Mouse (Mus musculus) thymus, adult 2 months (tissue): ENCODE results near the gene Slc22a5. TPM values are rescaled to one million over a fixed set of nuclear protein-coding genes. Genes with fewer than 3 reads are reported as not detected.

Experiments used
- DNase-seq: peaks from one replicate; pipeline ENCODE4 v3.0.0; 2021
- H3K27ac ChIP-seq: fragments of 200-500 bp; 2 replicates; pipeline ENCODE4 v1.5.1; 2012; ENCODE audit warnings: low read length, control low read depth; ENCODE audit not compliant: control insufficient read depth, insufficient read depth
- H3K27me3 ChIP-seq: fragments of 200-500 bp; 2 replicates; pipeline ENCODE4 v1.6.1; 2012; ENCODE audit warnings: mild to moderate bottlenecking, low read length, moderate library complexity, mixed read lengths; ENCODE audit not compliant: control insufficient read depth, insufficient read depth
- H3K36me3 ChIP-seq: fragments of 200-500 bp; 2 replicates; pipeline ENCODE4 v1.6.1; 2012; ENCODE audit warnings: mild to moderate bottlenecking, low read length, moderate library complexity; ENCODE audit not compliant: control insufficient read depth, insufficient read depth
- H3K4me1 ChIP-seq: fragments of 200-500 bp; replicated peaks from 2 replicates; pipeline ENCODE4 v1.6.1; 2012; ENCODE audit warnings: low read length; ENCODE audit not compliant: control insufficient read depth, insufficient read depth
- H3K4me3 ChIP-seq: fragments of 200-500 bp; 2 replicates; pipeline ENCODE4 v1.5.1; 2012; ENCODE audit warnings: mild to moderate bottlenecking, low read length, control low read depth, moderate library complexity; ENCODE audit not compliant: control insufficient read depth, insufficient read depth
- CTCF ChIP-seq: fragments of 200-500 bp; IDR thresholded peaks from 2 replicates; pipeline ENCODE4 v1.5.1; 2012; ENCODE audit warnings: mild to moderate bottlenecking, control low read depth, low read length, moderate library complexity, borderline replicate concordance; ENCODE audit not compliant: control insufficient read depth, poor library complexity, insufficient read depth; ENCODE audit errors: extremely low read depth
- POLR2A ChIP-seq: fragments of 200-500 bp; IDR thresholded peaks from 2 replicates; pipeline ENCODE4 v1.6.1; 2012; ENCODE audit warnings: mild to moderate bottlenecking, low read length, control low read depth, moderate library complexity; ENCODE audit not compliant: control insufficient read depth, poor library complexity, insufficient read depth; ENCODE audit errors: extremely low read depth
- WGBS: fragments of 180-500 bp; shearing (Covaris S2); methylation state at CpG from one replicate; pipeline ENCODE4 v1.1.7; 2018; 5-methylcytosine and 5-hydroxymethylcytosine counted together
- polyA plus RNA-seq: library from polyadenylated mRNA; depleted of rRNA; stranded (reverse); fragments of >200 nt; gene quantifications from 2 replicates; pipeline ENCODE4 v1.2.3, GENCODE M21; 2012

The Slc22a5 gene
- polyA plus RNA-seq, 1 experiment, result 18.8 TPM

DNA sequence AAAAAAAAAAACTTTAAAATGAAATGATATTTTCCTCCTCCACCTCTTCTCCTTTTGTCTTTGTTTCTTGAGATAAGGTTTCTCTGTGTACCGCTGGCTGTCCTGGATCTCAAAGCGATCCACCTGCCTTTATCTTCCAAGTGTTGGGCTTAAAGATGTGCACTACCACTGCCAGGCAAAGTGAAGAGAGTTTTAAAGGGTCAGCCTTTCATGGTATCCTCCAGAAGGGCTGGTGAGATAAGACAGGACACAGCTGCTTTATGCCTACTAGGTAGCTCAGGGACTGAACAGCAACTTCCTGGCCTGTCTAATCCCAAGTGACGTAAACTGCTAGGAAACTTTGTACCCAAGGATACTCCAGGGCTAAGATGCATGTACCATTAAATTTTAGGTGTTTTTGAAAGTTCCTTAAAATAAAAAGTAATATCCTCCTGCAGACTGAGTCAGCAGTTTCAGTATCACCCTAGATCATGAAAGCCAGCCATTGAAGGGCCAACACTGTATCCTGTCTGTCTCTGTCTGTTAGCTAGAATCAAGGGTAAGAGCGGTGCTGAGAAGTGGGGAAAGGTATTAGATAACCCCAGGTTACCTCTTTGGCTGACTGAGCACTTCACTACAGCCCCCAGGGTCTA is 56.0 kb downstream of the Slc22a5 start:
- H3K27ac ChIP-seq, result no peak overlapping the region
- WGBS, result 63% methylated on average over 4 of the region's 4 CpGs
- peaks cover 33% of the 10 kb centered on the region for H3K4me1 ChIP-seq
- no peak for TF ChIP-seq POLR2A
- no peak for TF ChIP-seq CTCF
- no peak for DNase-seq
- H3K27me3 ChIP-seq, result no peaks in the 10 kb centered on the region
- H3K4me3 ChIP-seq, result no peak overlapping the region
- no peaks in the 10 kb centered on the region for H3K36me3 ChIP-seq

DNA sequence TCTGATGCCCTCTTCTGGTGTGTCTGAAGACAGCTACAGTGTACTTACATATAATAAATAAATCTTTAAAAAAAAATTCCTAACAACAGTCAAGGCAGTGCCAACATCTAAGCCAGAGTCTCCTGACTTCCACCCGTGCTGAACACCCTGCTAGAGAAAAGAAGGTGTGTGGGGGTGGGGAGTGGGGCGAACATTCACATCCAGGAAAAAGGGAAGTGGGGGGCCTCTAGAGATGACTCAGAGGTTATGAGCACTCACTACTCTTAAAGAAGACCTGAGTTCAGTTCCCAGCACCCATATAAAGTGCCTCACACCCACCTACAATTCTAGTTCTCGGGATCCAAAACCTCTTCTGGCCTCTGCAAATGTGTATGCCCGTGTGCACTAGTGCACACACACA is 66.1 kb downstream of the Slc22a5 start:
- TF ChIP-seq CTCF (no peak), POLR2A (no peak)
- peaks cover 20% of the 10 kb centered on the region for H3K4me1 ChIP-seq
- no peak overlapping the region for H3K27ac ChIP-seq
- no peak overlapping the region for H3K4me3 ChIP-seq
- no peak for DNase-seq
- WGBS, result 84% methylated on average over 4 of the region's 4 CpGs
- no peaks in the 10 kb centered on the region for H3K36me3 ChIP-seq
- H3K27me3 ChIP-seq, result no peaks in the 10 kb centered on the region

DNA sequence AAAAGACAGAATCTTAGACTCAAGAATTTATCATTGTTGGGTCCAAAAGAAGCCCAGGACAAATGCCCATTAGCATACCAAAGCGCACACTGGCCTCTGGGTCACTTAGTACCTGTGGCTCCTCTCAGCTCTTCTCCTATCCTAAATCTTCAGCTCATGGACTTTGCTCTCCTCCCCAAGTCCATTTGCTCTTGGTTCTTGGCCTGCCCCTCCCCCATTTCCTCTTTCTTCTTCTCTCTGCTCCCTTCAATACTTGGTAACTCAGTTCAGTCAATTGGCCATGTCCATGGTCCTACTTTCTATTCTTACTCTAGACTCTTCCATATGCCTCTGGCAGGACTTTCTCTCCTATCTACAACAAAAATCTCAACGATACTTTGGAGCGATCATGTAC is 69.5 kb downstream of the Slc22a5 start:
- no peak overlapping the region for H3K4me3 ChIP-seq
- TF ChIP-seq POLR2A (no peak), CTCF (no peak)
- peaks cover 20% of the 10 kb centered on the region for H3K4me1 ChIP-seq
- H3K27me3 ChIP-seq, result no peaks in the 10 kb centered on the region
- no peak overlapping the region for H3K27ac ChIP-seq
- WGBS, result 94% methylated on average over 3 of the region's 3 CpGs
- H3K36me3 ChIP-seq, result no peaks in the 10 kb centered on the region
- DNase-seq, result no peak

DNA sequence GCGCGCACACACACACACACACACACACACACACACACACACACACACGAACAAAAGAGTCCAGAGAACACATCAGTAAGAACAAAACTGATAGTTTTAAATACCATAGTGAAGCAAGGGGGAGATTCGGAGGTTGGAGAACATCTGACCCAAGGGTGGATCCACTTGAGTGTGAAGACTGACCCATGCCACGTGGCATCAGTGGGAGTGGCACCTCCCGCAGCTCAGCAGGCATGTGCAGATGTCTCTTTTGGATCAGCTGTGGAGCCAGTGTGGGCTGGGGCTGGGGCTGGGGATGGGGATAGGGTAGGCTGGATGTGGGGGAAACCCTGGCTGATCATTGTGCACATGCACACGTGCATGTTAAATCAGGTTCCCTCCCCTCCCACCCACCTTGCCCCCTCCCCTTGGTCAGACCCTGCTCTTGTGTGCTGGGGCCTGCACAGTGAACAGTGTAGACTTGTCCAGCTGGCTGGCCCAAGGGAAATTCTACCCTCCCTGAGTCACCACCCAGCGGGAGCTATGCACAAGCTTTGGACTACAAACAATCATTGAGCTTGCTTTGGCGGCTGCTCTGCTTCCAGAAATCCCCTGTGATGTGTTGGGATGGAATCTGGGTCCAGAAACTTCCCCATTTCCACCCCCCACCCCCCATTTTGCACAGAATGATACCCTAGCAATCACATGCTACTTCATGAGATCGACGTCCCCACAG is 70.1 kb downstream of the Slc22a5 start:
- H3K27ac ChIP-seq, result no peak overlapping the region
- no peak overlapping the region for H3K4me3 ChIP-seq
- H3K27me3 ChIP-seq, result no peaks in the 10 kb centered on the region
- H3K4me1 ChIP-seq, result peaks cover 20% of the 10 kb centered on the region
- DNase-seq, result no peak
- TF ChIP-seq CTCF (no peak), POLR2A (no peak)
- H3K36me3 ChIP-seq, result no peaks in the 10 kb centered on the region
- WGBS, result 88% methylated on average over 11 of the region's 11 CpGs

DNA sequence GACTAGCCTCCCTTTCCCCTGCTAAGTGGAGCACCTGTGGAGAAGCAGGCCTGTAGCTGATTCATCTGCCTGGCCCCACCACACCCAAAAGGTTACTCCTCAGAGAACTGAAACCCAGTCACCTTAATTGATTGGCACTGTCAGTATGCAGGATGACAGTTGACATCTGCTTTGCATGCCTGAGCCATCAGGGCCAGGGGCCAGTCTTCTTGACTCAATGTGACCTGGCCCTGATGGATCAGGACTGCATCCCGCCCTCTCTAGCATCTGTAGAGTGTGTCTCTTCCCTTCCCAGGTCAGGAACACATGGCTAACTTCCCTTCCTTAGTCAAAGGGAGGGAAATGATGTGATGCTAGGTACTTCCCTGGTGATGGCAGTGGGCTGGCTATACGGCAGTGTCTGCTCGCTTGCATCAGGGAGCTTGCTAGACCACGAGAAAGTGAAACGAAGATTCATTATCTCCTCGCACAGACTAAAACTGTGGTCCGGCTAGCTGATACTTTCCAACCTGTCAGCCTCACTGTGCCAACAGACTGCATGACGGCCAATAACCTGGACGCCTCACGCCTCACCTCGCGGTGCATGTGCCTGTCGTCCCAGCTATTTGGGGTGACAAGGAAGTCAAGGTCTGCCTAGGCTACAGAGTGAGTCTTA is 70.8 kb downstream of the Slc22a5 start:
- WGBS, result 69% methylated on average over 13 of the region's 13 CpGs
- no peak overlapping the region for H3K4me3 ChIP-seq
- no peaks in the 10 kb centered on the region for H3K36me3 ChIP-seq

DNA sequence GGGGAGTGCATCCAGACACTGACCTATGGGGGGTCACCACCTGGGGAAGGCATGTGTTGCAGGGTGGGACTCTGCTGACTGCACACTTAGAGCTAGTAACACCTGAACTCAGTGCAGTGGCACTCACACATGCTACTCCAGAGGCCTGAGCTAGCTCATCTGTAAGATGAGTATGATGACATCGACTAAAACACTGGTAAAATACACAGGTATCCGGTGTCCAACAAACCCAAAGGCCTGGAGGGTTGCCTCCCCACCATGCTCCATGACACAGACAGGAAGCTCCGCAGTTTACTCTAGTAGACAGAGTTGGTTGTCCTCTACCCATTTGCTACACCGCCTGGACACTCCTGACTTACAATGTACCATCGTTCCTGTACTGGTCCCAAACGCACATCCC is 71.9 kb downstream of the Slc22a5 start:
- WGBS, result 96% methylated on average over 6 of the region's 6 CpGs
- H3K27ac ChIP-seq, result no peak overlapping the region

More for the DNA sequence above, 70.8 kb downstream of the Slc22a5 start:
- Histone ChIP-seq H3K4me1 (peaks cover 20% of the 10 kb centered on the region), H3K27me3 (no peaks in the 10 kb centered on the region), H3K27ac (no peak overlapping the region)
- TF ChIP-seq CTCF (no peak), POLR2A (no peak)
- no peak for DNase-seq

DNA sequence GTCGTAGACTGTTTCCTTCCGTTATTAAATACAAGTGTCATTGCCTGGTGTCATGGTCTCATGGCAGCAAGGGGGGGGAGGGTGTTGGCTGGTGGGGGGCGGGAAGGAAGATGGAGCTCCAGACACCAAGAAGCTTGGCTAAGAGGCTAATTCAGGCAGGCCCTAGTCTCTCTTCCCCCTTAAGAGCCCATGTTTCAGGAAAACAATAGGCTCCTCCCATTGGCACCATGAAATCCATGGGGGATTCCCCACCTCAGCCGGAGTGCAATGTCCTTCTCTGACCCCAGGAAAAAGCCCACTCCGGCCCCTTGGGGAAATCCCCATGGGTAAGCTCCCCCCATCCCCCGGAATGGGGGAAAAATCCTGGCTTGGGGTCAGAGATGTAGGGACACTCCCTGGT is 72.7 kb downstream of the Slc22a5 start:
- Histone ChIP-seq H3K27me3 (no peaks in the 10 kb centered on the region), H3K4me3 (no peak overlapping the region), H3K36me3 (no peaks in the 10 kb centered on the region), H3K4me1 (peaks cover 20% of the 10 kb centered on the region), H3K27ac (no peak overlapping the region)
- 75% methylated on average over 6 of the region's 6 CpGs for WGBS
- DNase-seq, result no peak
- no peak for TF ChIP-seq CTCF
- no peak for TF ChIP-seq POLR2A

More for the DNA sequence above, 71.9 kb downstream of the Slc22a5 start:
- Histone ChIP-seq H3K4me3 (no peak overlapping the region), H3K4me1 (peaks cover 20% of the 10 kb centered on the region), H3K27me3 (no peaks in the 10 kb centered on the region), H3K36me3 (no peaks in the 10 kb centered on the region)
- TF ChIP-seq POLR2A (no peak), CTCF (no peak)
- no peak for DNase-seq
